Mouse (Mus musculus): Measurements from ENCODE around the gene Cdh22. TPM values are rescaled to one million over a fixed set of nuclear protein-coding genes. Genes with fewer than 3 reads are reported as not detected.

Cdh22 gene
- polyA plus RNA-seq, 1 experiment from 2014 or later = 4.8 TPM

GRCm38 (mm10) chr2:165070096-165070816 lies 164.4 kb downstream of the Cdh22 start:
- H3K27me3 ChIP-seq (replicated peaks; ENCODE audit: control insufficient read depth, insufficient read depth, low read length) = 0 out of 2 replicates have a peak, but pooled peaks cover 5% of the 10 kb centered on the region
- H3K9me3 ChIP-seq (replicated peaks; ENCODE audit: control insufficient read depth, low read length) = no peaks in the 10 kb centered on the region
- H3K4me3 ChIP-seq (ENCODE audit: low read depth, low read length) = no peak overlapping the region
- peak overlapping the region; percentile 21; the same call in 1 of the 2 replicates for H3K4me2 ChIP-seq (ENCODE audit: low read length)
- H3K4me1 ChIP-seq (ENCODE audit: control insufficient read depth, insufficient read depth, low read length) = peaks cover 13% of the 10 kb centered on the region
- peak; percentile 85 for DNase-seq (ENCODE audit: low spot score)
- no peak for ATAC-seq
- H3K9ac ChIP-seq (ENCODE audit: low read length) = no peak overlapping the region
- no peak overlapping the region for H3K27ac ChIP-seq (ENCODE audit: low read depth, low read length)
- H3K36me3 ChIP-seq (ENCODE audit: control insufficient read depth, insufficient read depth, low read length) = no peaks in the 10 kb centered on the region
- 17% methylated on average over 23 of the region's 23 CpGs for WGBS

GRCm38 (mm10) chr2:165068806-165069205 lies 165.8 kb downstream of the Cdh22 start:
- H3K4me3 ChIP-seq (ENCODE audit: low read depth, low read length) = no peak overlapping the region
- H3K27ac ChIP-seq (ENCODE audit: low read depth, low read length) = no peak overlapping the region; the same call in 1 of the 2 replicates
- peak; percentile 60 for ATAC-seq
- peaks cover 10% of the 10 kb centered on the region for H3K4me1 ChIP-seq (ENCODE audit: control insufficient read depth, insufficient read depth, low read length)
- no peaks in the 10 kb centered on the region for H3K36me3 ChIP-seq (ENCODE audit: control insufficient read depth, insufficient read depth, low read length)
- H3K27me3 ChIP-seq (replicated peaks; ENCODE audit: control insufficient read depth, insufficient read depth, low read length) = 0 out of 2 replicates have a peak, but pooled peaks cover 5% of the 10 kb centered on the region
- peak; percentile 67 for DNase-seq (ENCODE audit: low spot score)
- no peak overlapping the region for H3K4me2 ChIP-seq (ENCODE audit: low read length)
- 58% methylated on average over 2 of the region's 2 CpGs for WGBS
- no peaks in the 10 kb centered on the region for H3K9me3 ChIP-seq (replicated peaks; ENCODE audit: control insufficient read depth, low read length)
- no peak overlapping the region for H3K9ac ChIP-seq (ENCODE audit: low read length)

- no peaks in the 10 kb centered on the region for H3K27me3 ChIP-seq (replicated peaks; ENCODE audit: control insufficient read depth, insufficient read depth, low read length)
- no peak overlapping the region for H3K4me2 ChIP-seq (ENCODE audit: low read length)
- 0 out of 2 replicates have a peak overlapping the region, but pooled peaks have one; percentile 9 for H3K27ac ChIP-seq (ENCODE audit: low read depth, low read length)
- no peak overlapping the region for H3K4me3 ChIP-seq (ENCODE audit: low read depth, low read length)
- DNase-seq (ENCODE audit: low spot score) = peak; percentile 45
- H3K9ac ChIP-seq (ENCODE audit: low read length) = no peak overlapping the region
- WGBS = 60% methylated on average over 7 of the region's 7 CpGs
- peak; percentile 48; the same call in 1 of the 2 replicates for ATAC-seq
- no peaks in the 10 kb centered on the region for H3K9me3 ChIP-seq (replicated peaks; ENCODE audit: control insufficient read depth, low read length)
- H3K36me3 ChIP-seq (ENCODE audit: control insufficient read depth, insufficient read depth, low read length) = no peaks in the 10 kb centered on the region
- no peaks in the 10 kb centered on the region for H3K4me1 ChIP-seq (ENCODE audit: control insufficient read depth, insufficient read depth, low read length)
These were observed 170.2 kb downstream of the Cdh22 start for GRCm38 (mm10) chr2:165064489-165064888.

- Histone ChIP-seq H3K27me3 (replicated peaks; ENCODE audit: control insufficient read depth, insufficient read depth, low read length) (no peaks in the 10 kb centered on the region), H3K4me1 (ENCODE audit: control insufficient read depth, insufficient read depth, low read length) (no peaks in the 10 kb centered on the region), H3K36me3 (ENCODE audit: control insufficient read depth, insufficient read depth, low read length) (no peaks in the 10 kb centered on the region), H3K4me2 (ENCODE audit: low read length) (no peak overlapping the region), H3K4me3 (ENCODE audit: low read depth, low read length) (no peak overlapping the region), H3K9ac (ENCODE audit: low read length) (no peak overlapping the region), H3K27ac (ENCODE audit: low read depth, low read length) (no peak overlapping the region), H3K9me3 (replicated peaks; ENCODE audit: control insufficient read depth, low read length) (no peaks in the 10 kb centered on the region)
- WGBS = 88% methylated on average over 16 of the region's 16 CpGs
- DNase-seq (ENCODE audit: low spot score) (no peak), ATAC-seq (no peak)
These were observed 172.8 kb downstream of the Cdh22 start for GRCm38 (mm10) chr2:165061638-165062433.

Other genes starting within 250 kb of the Cdh22 start
- 69.6 and 95.3 TPM in 2 replicates for gene Ncoa5, start 200.0 kb downstream of the Cdh22 start, polyA plus RNA-seq (2014; fragmentation: Nextera tagmentation; extraction: Ambion mirVana)
- 7.4 and 8.2 TPM in 2 replicates for gene Cd40, start 179.2 kb downstream of the Cdh22 start, polyA plus RNA-seq (2014; fragmentation: Nextera tagmentation; extraction: Ambion mirVana)
- not detected in 2 replicates for gene 1700025C18Rik, start 144.1 kb downstream of the Cdh22 start, polyA plus RNA-seq (2014; fragmentation: Nextera tagmentation; extraction: Ambion mirVana)
- 54.7 and 56.4 TPM in 2 replicates for gene Slc35c2, start 53.0 kb upstream of the Cdh22 start, polyA plus RNA-seq (2014; fragmentation: Nextera tagmentation; extraction: Ambion mirVana)
- gene Elmo2, start 91.6 kb upstream of the Cdh22 start, polyA plus RNA-seq (2014; fragmentation: Nextera tagmentation; extraction: Ambion mirVana) = 95.5 and 101 TPM in 2 replicates
- 8.1 and 9.1 TPM in 2 replicates for gene Zfp663, start 133.9 kb upstream of the Cdh22 start, polyA plus RNA-seq (2014; fragmentation: Nextera tagmentation; extraction: Ambion mirVana)
- gene Zfp334, start 153.4 kb upstream of the Cdh22 start, polyA plus RNA-seq (2014; fragmentation: Nextera tagmentation; extraction: Ambion mirVana) = 13.6 and 13.9 TPM in 2 replicates
- gene Ocstamp, start 165.6 kb upstream of the Cdh22 start, polyA plus RNA-seq (2014; fragmentation: Nextera tagmentation; extraction: Ambion mirVana) = not detected in 2 replicates
- gene Slc13a3, start 238.4 kb upstream of the Cdh22 start, polyA plus RNA-seq (2014; fragmentation: Nextera tagmentation; extraction: Ambion mirVana) = 5.8 and 8.6 TPM in 2 replicates